In genomic region chr6:31550876-31551532, GRCm38 (mm10) we compare ENCODE assay signal across 15 mouse cellular contexts. TPM values are rescaled to one million over a fixed set of nuclear protein-coding genes. Genes with fewer than 3 reads are reported as not detected.
DNase-seq lines count a peak whose midpoint lies in the region; ATAC-seq and TF ChIP-seq lines count a peak whose summit lies in the region.
"Had no signal": no experiment of that assay in that cellular context is flagged by ENCODE, and none has a peak within 500 bp of the region (broad histone marks: within the 10 kb centered on the region; RNA-seq: fewer than 3 reads in every experiment).

No protein-coding gene starts in this region.

- ATAC-seq in embryonic facial prominence, embryonic 11.5 days (replicated peaks; ENCODE audit: insufficient number of reproducible peaks, low FRiP score, low TSS enrichment, low read depth): no peak
- ATAC-seq: forebrain, embryonic 16.5 days; intestine, postnatal 0 days; midbrain, embryonic 16.5 days had no signal

- peak; percentile 39 to 55 for DNase-seq in lung, adult 18-20 months
- no peak for DNase-seq in lung, adult 2 months
- DNase-seq in embryonic facial prominence, embryonic 11.5 days (ENCODE audit: low spot score): peak; percentile 3
- peak; percentile 44 for DNase-seq in kidney, adult 8-10 months
- peak; percentile 50 for DNase-seq in lung, postnatal 36 days
- no peak for DNase-seq in MN1 (ENCODE audit: low spot score)
- DNase-seq in thymus, postnatal 0 days (ENCODE audit: low spot score): no peak
- DNase-seq in cerebellum, adult 8-10 months: no peak

- H3K27me3 ChIP-seq in embryonic facial prominence, embryonic 11.5 days (ENCODE audit: control insufficient read depth, insufficient read depth, low read length): no peaks in the 10 kb centered on the region
- H3K27me3 ChIP-seq: embryonic facial prominence, embryonic 12.5 days; heart, embryonic 15.5 days; stomach, embryonic 15.5 days had no signal

- TF ChIP-seq POLR2A in lung, adult 2 months (IDR thresholded peaks at IDR 0.05; ENCODE audit: borderline replicate concordance, extremely low read depth, low read depth, low read length): no peak

- H3K4me3 ChIP-seq in lung, adult 2 months (replicated peaks; ENCODE audit: extremely low read depth, low read depth, low read length): no peak overlapping the region
- no peak overlapping the region for H3K4me3 ChIP-seq in embryonic facial prominence, embryonic 11.5 days (ENCODE audit: low read depth, low read length)
- H3K4me3 ChIP-seq: embryonic facial prominence, embryonic 12.5 days; heart, embryonic 15.5 days; stomach, embryonic 15.5 days had no signal

- H3K9ac ChIP-seq in embryonic facial prominence, embryonic 11.5 days (replicated peaks; ENCODE audit: low read length): no peak overlapping the region
- H3K9ac ChIP-seq: embryonic facial prominence, embryonic 12.5 days; heart, embryonic 15.5 days; liver, embryonic 14.5 days; stomach, embryonic 15.5 days had no signal

- H3K9me3 ChIP-seq in embryonic facial prominence, embryonic 11.5 days (replicated peaks; ENCODE audit: control insufficient read depth, low read length): no peaks in the 10 kb centered on the region
- H3K9me3 ChIP-seq: embryonic facial prominence, embryonic 12.5 days; heart, embryonic 15.5 days; stomach, embryonic 15.5 days had no signal

- no peaks in the 10 kb centered on the region for H3K36me3 ChIP-seq in embryonic facial prominence, embryonic 11.5 days (replicated peaks; ENCODE audit: control insufficient read depth, insufficient read depth, low read depth, low read length)
- H3K36me3 ChIP-seq: embryonic facial prominence, embryonic 12.5 days; heart, embryonic 15.5 days; stomach, embryonic 15.5 days had no signal

- TF ChIP-seq CTCF in lung, adult 2 months (IDR thresholded peaks at IDR 0.05; ENCODE audit: insufficient read depth, low read length): no peak

- H3K4me1 ChIP-seq in lung, adult 2 months (ENCODE audit: control insufficient read depth, insufficient read depth, low read length): peaks cover 29% of the 10 kb centered on the region
- H3K4me1 ChIP-seq in embryonic facial prominence, embryonic 11.5 days (ENCODE audit: control insufficient read depth, insufficient read depth, low read length): no peaks in the 10 kb centered on the region

- WGBS in lung, adult 2 months: 34% methylated on average over 22 of the region's 22 CpGs
- WGBS in embryonic facial prominence, embryonic 11.5 days: 55% methylated on average over 22 of the region's 22 CpGs

- H3K27ac ChIP-seq in embryonic facial prominence, embryonic 11.5 days (replicated peaks; ENCODE audit: low read depth, low read length): no peak overlapping the region
- H3K27ac ChIP-seq: embryonic facial prominence, embryonic 12.5 days; liver, embryonic 14.5 days; stomach, embryonic 15.5 days had no signal

- no peak overlapping the region for H3K4me2 ChIP-seq in embryonic facial prominence, embryonic 11.5 days (ENCODE audit: low read depth, low read length)
- H3K4me2 ChIP-seq: embryonic facial prominence, embryonic 12.5 days; heart, embryonic 15.5 days; stomach, embryonic 15.5 days had no signal

RNA-seq across cellular contexts. Expression of gene Podxl, which starts 12.8 kb away (rescaled TPM):
- 190 and 236 TPM in 2 replicates for polyA plus RNA-seq in lung, adult 2 months (2012; rRNA removed)
- 8.2 and 8.4 TPM in 2 replicates for polyA plus RNA-seq in embryonic facial prominence, embryonic 11.5 days (2014; fragmentation: Nextera tagmentation; extraction: Ambion mirVana)
- polyA plus RNA-seq in thymus, postnatal 0 days (2015; fragmentation: Nextera tagmentation; extraction: Ambion mirVana): 1.5 and 1.6 TPM in 2 replicates

Comparison
In these comparisons a context has a peak if more than half of its experiments do, and no peak if none do; other contexts are left out.
1. DNase-seq: peak in lung, adult 18-20 months (2 of 2), embryonic facial prominence, embryonic 11.5 days (single experiment), kidney, adult 8-10 months (2 of 2) and lung, postnatal 36 days (single experiment); none in lung, adult 2 months (single experiment), MN1 (single experiment), thymus, postnatal 0 days (single experiment) and cerebellum, adult 8-10 months (single experiment).
2. RNA of gene Podxl, which starts 12.8 kb away (polyA plus RNA-seq): 190 to 236 TPM in lung, adult 2 months; 8.2 to 8.4 TPM in embryonic facial prominence, embryonic 11.5 days and 1.5 to 1.6 TPM in thymus, postnatal 0 days; every median in the first group is over 10 times any median in the second.